Mouse (Mus musculus) mouse embryonic stem cell (cell line): ENCODE results near the gene Cldnd1.

ENCODE experiments used
- in situ Hi-C, 2 experiments: fragments of 300-500 bp; cut with MboI; formaldehyde crosslinking; loops; 1 replicate in 1 of 2; 3 replicates in 1 of 2; pipeline ENCODE4 v1.14.3; 2019 to 2020; ENCODE audit warnings: low sequenced_read_pairs in 2 of 2, low pct_unique_long_range_greater_than_20kb in 1 of 2, mixed read lengths in 1 of 2; ENCODE audit not compliant: unreplicated experiment in 1 of 2

Cldnd1 gene

GRCm38 (mm10) chr16:58727477-58728131 is at the start of gene Cldnd1:
Gene Cldnd1, plus strand, starts transcription at chr16:58727910.
- in situ Hi-C loops = no loop called here

- in situ Hi-C loops = no loop called here
Measured at GRCm38 (mm10) chr16:58678660-58679059, 49.0 kb upstream of the Cldnd1 start.

GRCm38 (mm10) chr16:58682046-58682445 is 45.7 kb upstream of the Cldnd1 start:
- in situ Hi-C loops = no loop called here

DNA sequence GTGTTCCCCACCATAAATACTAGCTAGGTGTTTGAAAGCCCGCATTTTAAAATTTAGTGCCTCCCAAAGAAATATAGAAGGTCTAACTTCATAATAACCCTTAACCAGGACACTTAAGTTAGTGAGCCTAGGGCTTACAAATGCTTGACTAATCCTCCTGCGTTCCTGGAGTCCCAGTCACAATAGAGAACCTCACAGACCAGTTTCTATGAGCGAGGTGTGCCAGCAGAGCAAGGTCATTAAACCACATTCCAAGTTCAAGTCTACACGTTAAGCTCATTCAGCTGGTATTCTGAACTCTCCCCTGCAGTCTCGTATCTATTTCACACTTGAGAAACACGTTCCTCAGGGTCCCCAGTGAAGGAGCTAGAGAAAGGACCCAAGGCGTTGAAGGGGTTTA is 44.8 kb upstream of the Cldnd1 start:
- in situ Hi-C loops = no loop called here

- in situ Hi-C loops = no loop called here
Measured at GRCm38 (mm10) chr16:58683911-58684310, 43.8 kb upstream of the Cldnd1 start.

DNA sequence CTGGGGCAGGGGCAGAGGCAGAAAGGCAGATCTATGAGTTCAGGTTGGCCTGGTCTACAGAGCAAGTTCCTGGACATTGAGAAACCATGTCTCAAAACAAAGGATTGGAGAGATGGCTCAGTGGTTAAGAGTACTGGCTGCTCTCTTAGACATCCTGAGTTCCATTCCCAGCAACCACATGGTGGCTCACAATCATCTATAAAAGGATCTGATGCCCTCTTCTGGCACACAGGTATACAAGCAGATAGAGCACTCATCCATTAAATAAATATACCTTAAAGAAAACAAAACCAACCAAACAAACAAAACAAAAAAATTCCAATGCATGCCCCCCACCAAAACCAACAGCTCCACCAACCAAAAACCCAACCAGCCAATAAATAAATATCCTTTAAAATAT is 43.2 kb upstream of the Cldnd1 start:
- in situ Hi-C loops = no loop called here

DNA sequence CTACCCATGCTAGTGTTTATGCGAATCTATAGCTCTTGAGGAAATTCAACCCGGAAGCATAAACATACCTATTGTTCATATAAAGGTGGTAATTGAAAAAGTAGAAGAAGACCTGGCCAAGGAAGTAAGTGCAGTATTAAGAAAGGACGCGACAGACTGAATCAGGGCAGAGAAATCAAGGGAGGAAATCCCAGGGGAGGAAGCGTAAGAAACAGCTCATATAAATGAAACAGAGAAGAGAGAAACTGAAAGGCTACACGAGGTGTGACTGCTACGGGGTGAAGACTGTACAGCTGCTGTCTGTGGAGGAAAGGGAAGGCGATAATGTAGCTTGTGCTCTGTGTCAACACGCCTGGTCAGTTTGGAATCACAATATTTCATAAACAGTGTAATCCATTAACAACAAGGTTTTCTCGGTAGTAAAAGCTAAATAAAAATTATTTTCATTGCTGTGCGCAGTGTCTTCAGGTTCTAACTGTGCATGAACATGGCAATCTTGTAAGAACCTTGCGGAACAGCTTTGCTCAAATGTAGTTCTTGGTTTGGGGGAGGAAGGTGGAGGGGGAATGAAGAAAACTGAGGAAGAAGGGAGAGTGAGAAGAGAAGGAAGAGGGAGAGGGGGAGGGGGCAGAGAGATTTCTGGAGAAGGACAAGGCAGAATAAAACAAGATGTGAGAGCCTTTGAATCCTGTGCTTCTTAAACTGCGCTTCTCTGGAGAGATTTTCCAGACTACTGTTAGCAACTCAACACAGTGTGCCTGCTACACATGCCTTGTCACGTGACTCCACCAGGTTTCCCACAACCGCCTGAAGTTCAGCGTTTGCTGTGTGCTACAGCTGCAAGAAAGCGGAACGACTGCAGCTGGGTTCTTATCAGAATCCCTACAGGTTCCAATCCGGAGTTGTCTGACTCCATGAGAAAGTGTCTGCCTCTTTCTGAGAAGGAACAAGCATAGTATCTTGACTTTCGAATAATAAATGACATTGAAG is 41.9 kb upstream of the Cldnd1 start:
- in situ Hi-C loops = no loop called here

- in situ Hi-C loops = no loop called here
Measured at GRCm38 (mm10) chr16:58688534-58688933, 39.2 kb upstream of the Cldnd1 start.

DNA sequence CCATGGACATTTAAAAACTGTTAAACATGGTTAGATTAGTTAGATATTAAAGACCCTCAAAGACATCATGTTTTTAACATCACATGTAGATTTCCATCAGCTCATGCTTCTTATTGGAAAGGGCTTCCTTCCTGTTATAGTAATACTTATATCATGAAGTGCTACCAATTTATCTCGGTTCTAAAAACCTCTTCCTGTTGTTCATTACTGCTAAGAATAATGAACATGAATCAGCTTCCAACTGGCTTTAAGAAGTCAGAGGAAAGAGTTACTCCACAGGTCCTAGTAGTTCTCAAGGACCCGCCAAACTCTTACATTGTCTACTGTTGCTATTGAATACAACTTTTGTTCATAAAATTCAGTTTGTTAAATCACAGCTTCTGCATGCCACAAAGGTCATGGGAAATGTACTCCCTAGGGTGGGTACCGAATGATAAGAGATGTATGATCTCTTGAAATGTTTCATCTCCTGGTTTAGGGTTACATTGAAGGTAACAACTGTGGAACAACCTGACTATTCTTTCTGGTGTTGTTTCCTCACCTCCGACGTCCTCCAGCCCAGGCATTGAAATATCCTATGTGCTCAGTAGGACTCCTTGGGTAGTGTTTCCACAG is 38.0 kb upstream of the Cldnd1 start:
- in situ Hi-C loops = no loop called here

DNA sequence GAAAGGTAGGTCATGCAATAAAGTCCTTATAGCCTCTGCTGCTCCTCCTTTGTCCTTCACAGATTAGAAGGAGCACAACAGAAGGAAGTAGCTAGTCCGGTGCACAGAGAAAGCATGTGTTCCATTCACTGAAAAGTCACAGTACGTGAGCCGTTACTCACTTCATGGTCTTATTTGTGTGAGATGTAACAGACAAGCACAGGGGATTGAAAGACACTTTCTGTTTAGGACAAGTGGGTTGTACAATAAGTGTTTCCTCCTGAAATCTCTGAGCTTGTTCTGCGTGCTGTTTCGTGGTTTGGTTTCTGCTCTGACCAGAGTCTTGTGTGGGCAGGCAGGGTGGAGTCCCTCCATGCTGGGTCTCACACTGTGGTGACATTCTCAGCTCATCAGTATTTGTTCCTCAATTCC is 37.4 kb upstream of the Cldnd1 start:
- in situ Hi-C loops = no loop called here

GRCm38 (mm10) chr16:58694091-58694490 is 33.6 kb upstream of the Cldnd1 start:
- in situ Hi-C loops = no loop called here

DNA sequence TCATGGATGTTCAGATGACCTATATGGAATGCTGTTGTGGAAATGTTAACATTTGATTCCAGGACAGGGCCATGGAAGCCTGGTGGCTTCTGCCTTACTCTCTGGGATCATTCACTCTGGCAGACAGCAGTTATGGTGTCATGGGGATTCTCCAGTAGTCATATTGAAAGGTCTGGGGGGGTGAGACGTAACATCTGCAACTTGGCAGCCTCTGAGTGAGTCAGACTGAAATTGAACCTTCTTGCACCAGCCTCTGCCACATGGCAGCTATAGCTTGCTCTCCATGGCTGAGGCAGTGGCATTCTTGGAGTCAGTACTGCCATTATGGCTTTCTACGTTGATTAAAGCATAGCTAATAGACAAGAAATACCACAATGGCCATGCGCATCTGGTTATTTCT is 30.9 kb upstream of the Cldnd1 start:
- in situ Hi-C loops = no loop called here

DNA sequence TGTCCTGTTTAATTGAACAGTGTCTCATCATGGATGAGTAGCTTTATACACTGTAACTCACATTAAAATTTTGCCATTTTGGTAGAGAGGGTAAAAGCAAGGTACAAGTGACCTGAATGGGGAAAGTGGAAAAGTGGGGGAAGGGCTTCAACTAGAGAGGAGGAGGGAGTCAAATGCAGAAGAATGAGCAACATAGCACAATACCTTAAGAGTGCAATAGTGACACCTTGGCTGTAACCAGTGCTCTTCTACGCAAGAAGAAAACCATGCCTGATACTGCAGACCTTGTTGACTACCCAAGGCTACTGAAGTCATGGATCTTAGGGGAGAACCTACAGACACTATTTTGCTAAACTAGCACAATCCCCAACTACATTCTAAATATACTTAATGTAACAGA is 30.4 kb upstream of the Cldnd1 start:
- in situ Hi-C loops = no loop called here

DNA sequence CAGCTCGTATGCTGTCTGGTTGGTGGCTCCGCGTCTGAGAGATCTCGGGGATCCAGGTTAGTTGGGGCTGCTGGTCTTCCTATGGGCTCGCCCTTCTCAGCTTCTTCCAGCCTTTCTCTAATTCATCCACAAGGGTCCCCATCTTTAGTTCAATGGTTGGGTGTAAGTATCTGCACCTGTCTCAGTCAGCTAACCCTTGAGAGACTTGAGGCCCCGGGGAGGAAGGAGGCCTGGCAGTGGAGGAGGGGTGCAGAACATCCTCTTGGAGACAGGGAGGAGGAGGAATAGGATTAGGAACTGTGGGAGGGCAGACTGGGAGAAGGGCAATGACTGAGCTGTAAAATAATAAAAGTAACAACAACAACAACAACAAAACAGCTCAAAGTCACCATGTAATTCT is 27.5 kb upstream of the Cldnd1 start:
- in situ Hi-C loops = no loop called here

GRCm38 (mm10) chr16:58700816-58701424 is 26.8 kb upstream of the Cldnd1 start:
- in situ Hi-C loops = no loop called here

- in situ Hi-C loops = no loop called here
Measured at GRCm38 (mm10) chr16:58701779-58702178, 25.9 kb upstream of the Cldnd1 start.

- in situ Hi-C loops = no loop called here
Measured at GRCm38 (mm10) chr16:58702329-58702932, 25.3 kb upstream of the Cldnd1 start.

- in situ Hi-C loops = no loop called here
Measured at GRCm38 (mm10) chr16:58703382-58704124, 24.2 kb upstream of the Cldnd1 start.
